8 mouse cellular contexts compared by ENCODE assay signal in genomic region chr15:97952137-97952888, GRCm38 (mm10). TPM values are rescaled to one million over a fixed set of nuclear protein-coding genes. Genes with fewer than 3 reads are reported as not detected.
DNase-seq lines count a peak whose midpoint lies in the region; ATAC-seq and TF ChIP-seq lines count a peak whose summit lies in the region.

No protein-coding gene starts in this region.

- WGBS in liver, embryonic 13.5 days (ENCODE audit: insufficient replicate concordance), result 14% methylated on average over 16 of the region's 16 CpGs

- H3K4me1 ChIP-seq in cortical plate, adult 2 months (ENCODE audit: control insufficient read depth, insufficient read depth, low read length), result 0 out of 2 replicates have a peak, but pooled peaks cover 3% of the 10 kb centered on the region
- H3K4me1 ChIP-seq in liver, embryonic 13.5 days (replicated peaks), result no peaks in the 10 kb centered on the region

- no peak overlapping the region for H3K27ac ChIP-seq in cortical plate, adult 2 months (ENCODE audit: insufficient read depth, low read length)
- H3K27ac ChIP-seq in liver, embryonic 13.5 days, result no peak overlapping the region

- TF ChIP-seq CTCF in cortical plate, adult 2 months (IDR thresholded peaks at IDR 0.05; ENCODE audit: extremely low read depth, insufficient read depth, low read length), result peak; percentile 90

- no peak overlapping the region for H3K4me3 ChIP-seq in cortical plate, adult 2 months (ENCODE audit: insufficient read depth, low read length)
- H3K4me3 ChIP-seq in liver, embryonic 13.5 days (replicated peaks), result no peak overlapping the region

- H3K27me3 ChIP-seq in liver, embryonic 13.5 days, result 0 out of 2 replicates have a peak, but pooled peaks cover 6% of the 10 kb centered on the region

- DNase-seq in 416B (ENCODE audit: low read depth), result peak; percentile 66
- DNase-seq in WW6 (ENCODE audit: low read depth, low spot score), result peak; percentile 70
- peak; percentile 27 to 78 for DNase-seq in heart, adult 18-20 months
- peak; percentile 49 to 75 for DNase-seq in kidney, adult 8-10 months
- peak; percentile 22 for DNase-seq in liver, embryonic 13.5 days
- peak; percentile 84 for DNase-seq in neural tube, embryonic 10.5 days (ENCODE audit: extremely low spot score, low spot score)
- peak; percentile 56 for DNase-seq in testis, postnatal 14 days (ENCODE audit: low spot score)

- H3K4me2 ChIP-seq in liver, embryonic 13.5 days, result no peak overlapping the region

- no peak for TF ChIP-seq POLR2A in cortical plate, adult 2 months (IDR thresholded peaks at IDR 0.05; ENCODE audit: extremely low read depth, insufficient read depth, low read length)

- H3K9ac ChIP-seq in liver, embryonic 13.5 days, result no peak overlapping the region

- H3K36me3 ChIP-seq in liver, embryonic 13.5 days, result no peaks in the 10 kb centered on the region

- no peak for ATAC-seq in liver, embryonic 13.5 days (ENCODE audit: low read depth)

- H3K9me3 ChIP-seq in liver, embryonic 13.5 days (replicated peaks), result no peaks in the 10 kb centered on the region

RNA-seq across cellular contexts. Expression of gene Tmem106c, which starts 11.7 kb away (rescaled TPM):
- 58.3 and 63.6 TPM in 2 replicates for polyA plus RNA-seq in cortical plate, adult 2 months (2012; rRNA removed)
- 10 to 100 TPM; 16.0 to 16.5 TPM for total RNA-seq in heart, adult 18-20 months (2021)
- polyA plus RNA-seq in liver, embryonic 13.5 days (2015; fragmentation: Nextera tagmentation; extraction: Ambion mirVana), result 14.8 and 15.8 TPM in 2 replicates

RNA-seq across cellular contexts. Expression of gene Vdr, which starts 41.9 kb away (rescaled TPM):
- polyA plus RNA-seq in cortical plate, adult 2 months (2012; rRNA removed), result 0.17 and 0.25 TPM in 2 replicates
- total RNA-seq in heart, adult 18-20 months (2021), result 1 to 10 TPM; 2.4 to 3.4 TPM
- polyA plus RNA-seq in liver, embryonic 13.5 days (2015; fragmentation: Nextera tagmentation; extraction: Ambion mirVana), result 0.22 and 0.41 TPM in 2 replicates

RNA-seq across cellular contexts. Expression of gene Col2a1, which starts 52.2 kb away (rescaled TPM):
- 0.87 and 1.1 TPM in 2 replicates for polyA plus RNA-seq in cortical plate, adult 2 months (2012; rRNA removed)
- under 1 TPM in 1 of 2 experiments, not detected in 1; 0.36 TPM for total RNA-seq in heart, adult 18-20 months (2021)
- 0.27 and 0.28 TPM in 2 replicates for polyA plus RNA-seq in liver, embryonic 13.5 days (2015; fragmentation: Nextera tagmentation; extraction: Ambion mirVana)

Comparison
In these comparisons a context has a peak if more than half of its experiments do, and no peak if none do; other contexts are left out.
1. DNase-seq: peak in every context shown above with its lines; median percentile 84 in neural tube, embryonic 10.5 days; 70 in WW6; 66 in 416B; 62 in kidney, adult 8-10 months; 56 in testis, postnatal 14 days; 52 in heart, adult 18-20 months; 22 in liver, embryonic 13.5 days.